Mouse (Mus musculus) kidney, adult 10 weeks (tissue): ENCODE measurements around the gene Lysmd1. TPM values are rescaled to one million over a fixed set of nuclear protein-coding genes. Genes with fewer than 3 reads are reported as not detected.

Experiments
- polyA plus RNA-seq: library from polyadenylated mRNA; stranded (reverse); fragments of 350-450 nt; fragmentation: Illumina TruSeq; extraction: RNeasy Lipid Tissue Mini Kit (QIAGEN cat#74804); gene quantifications from one replicate; pipeline ENCODE4 v1.2.3, GENCODE M21; 2014; ENCODE audit warnings: low read depth, low replicate concordance

Gene Lysmd1
- polyA plus RNA-seq: 2.8 TPM

GRCm38 (mm10) chr3:95133680-95134101 is at the start of gene Lysmd1, which contains the start of gene Scnm1:
Lysmd1 (plus strand) TSS chr3:95134088.
Scnm1 (minus strand) TSS chr3:95134011.

DNA sequence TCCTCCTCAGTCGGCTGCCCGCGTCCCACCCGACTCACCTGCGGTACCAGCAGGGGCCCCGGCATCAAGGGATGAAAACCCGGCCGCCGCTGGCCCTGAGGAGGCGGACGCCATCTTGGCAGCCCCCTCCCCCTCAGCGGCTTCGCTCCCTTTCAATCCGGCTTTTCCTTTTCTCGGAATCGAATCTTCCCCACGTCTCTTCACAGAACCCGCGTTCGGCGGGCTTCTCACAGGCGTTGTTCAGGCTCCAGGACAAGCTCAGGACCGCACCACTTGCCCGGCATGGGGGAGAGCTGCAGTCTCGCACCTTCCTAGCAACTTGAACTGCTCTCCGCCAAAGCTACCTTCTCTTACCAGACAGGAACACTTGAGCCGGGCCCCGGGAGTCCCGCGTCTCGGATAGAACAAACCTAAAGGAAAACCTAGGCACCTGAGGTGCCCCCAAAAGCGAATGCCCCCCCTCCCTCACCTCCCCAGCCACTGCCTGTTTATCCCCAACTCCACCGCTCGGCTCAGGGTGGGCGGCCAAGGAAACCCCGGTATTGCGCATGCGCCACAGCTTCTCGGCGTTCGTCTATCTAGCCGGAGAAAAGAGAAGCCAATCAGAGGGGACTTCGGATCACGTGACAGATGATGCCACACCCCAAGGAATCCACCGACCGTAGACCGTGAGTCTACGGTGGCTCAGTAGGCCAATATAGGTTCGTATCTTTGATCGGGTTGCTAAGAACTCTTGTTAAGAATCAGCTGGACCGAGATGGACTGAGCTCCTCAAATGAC is 27.4 kb upstream of the Lysmd1 start, which contains the start of gene Pip5k1a:
Pip5k1a (minus strand) TSS at position 593 of the 780 bp plus-strand sequence.

GRCm38 (mm10) chr3:95110911-95111726 is 22.8 kb upstream of the Lysmd1 start, which contains the start of gene Vps72:
Vps72 (plus strand) TSS chr3:95111022.

GRCm38 (mm10) chr3:95124246-95124645 is 9.6 kb upstream of the Lysmd1 start, which contains the start of gene Tmod4:
Tmod4 (plus strand) TSS chr3:95124476.

GRCm38 (mm10) chr3:95141952-95142616 is 8.2 kb downstream of the Lysmd1 start, which contains the start of gene Tnfaip8l2:
Tnfaip8l2 (minus strand) TSS chr3:95142360.

DNA sequence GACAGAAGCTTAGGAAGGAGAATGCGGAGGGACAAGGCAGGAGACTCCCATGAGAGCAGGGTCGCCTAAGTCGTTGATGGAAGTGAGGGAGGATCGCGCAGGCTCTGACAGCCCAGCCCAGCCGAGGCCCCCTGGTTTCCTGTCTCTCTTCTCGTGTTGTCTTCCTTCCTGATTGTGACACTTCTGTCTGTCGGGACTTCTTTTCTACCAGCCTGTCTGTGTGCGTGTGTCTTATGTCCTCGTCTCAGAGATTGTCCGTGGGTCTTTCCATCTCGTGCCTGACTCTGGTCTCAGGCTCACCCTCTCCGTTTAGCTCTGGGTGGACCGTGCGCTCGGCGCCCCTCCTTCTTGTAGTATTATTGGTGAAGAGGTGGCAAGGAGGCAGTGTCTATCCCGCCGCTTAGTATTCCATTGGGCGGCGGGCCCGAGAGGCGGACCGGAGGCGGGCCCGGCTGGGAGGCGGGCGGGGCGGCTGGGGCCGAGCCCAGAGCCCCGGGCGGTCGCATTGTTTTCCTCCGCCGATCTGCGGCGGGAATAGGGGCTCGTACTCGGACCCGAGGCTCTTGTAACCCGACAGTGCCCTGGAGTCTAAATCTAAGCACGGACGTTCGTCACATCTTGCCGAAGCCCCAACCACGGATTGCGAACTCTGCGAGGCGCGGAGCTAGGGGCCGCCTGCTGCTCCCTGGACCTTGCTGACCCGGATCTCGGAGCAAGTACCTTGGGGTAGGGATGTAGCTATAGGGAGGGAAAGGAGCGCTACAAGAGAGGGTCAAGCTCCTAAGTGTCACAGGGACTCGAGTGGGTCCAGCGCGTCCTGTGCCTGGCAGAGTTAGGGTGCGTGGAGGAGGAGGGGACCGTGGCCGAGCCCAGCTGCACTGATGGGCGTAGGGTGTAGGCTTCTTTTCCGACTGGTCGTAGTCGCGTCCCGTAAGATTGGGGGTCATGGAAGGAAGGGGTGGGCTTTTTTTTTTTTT is 26.4 kb downstream of the Lysmd1 start, which contains the start of gene Sema6c:
Sema6c (plus strand) TSS at position 471 of the 977 bp plus-strand sequence.

Other genes starting within 250 kb of the Lysmd1 start
- 60.7 TPM for gene Psmb4, start 247.1 kb upstream of the Lysmd1 start, polyA plus RNA-seq
- gene Selenbp1, start 201.0 kb upstream of the Lysmd1 start, polyA plus RNA-seq: 26.1 TPM
- gene Rfx5, start 180.0 kb upstream of the Lysmd1 start, polyA plus RNA-seq: 11.1 TPM
- gene Pi4kb, start 159.4 kb upstream of the Lysmd1 start, polyA plus RNA-seq: 15.3 TPM
- gene Zfp687, start 118.6 kb upstream of the Lysmd1 start, polyA plus RNA-seq: 4.6 TPM
- 10.2 TPM for gene Psmd4, start 91.5 kb upstream of the Lysmd1 start, polyA plus RNA-seq
- gene Pip5k1a, start 27.2 kb upstream of the Lysmd1 start, polyA plus RNA-seq: 10.8 TPM
- 6.6 TPM for gene Vps72, start 23.1 kb upstream of the Lysmd1 start, polyA plus RNA-seq
- gene Tmod4, start 9.6 kb upstream of the Lysmd1 start, polyA plus RNA-seq: not detected
- gene Scnm1, start 77 bp upstream of the Lysmd1 start, polyA plus RNA-seq: 15.0 TPM
- gene Tnfaip8l2, start 8.3 kb downstream of the Lysmd1 start, polyA plus RNA-seq: not detected
- gene Sema6c, start 26.4 kb downstream of the Lysmd1 start, polyA plus RNA-seq: 0.28 TPM
- gene Gabpb2, start 83.8 kb downstream of the Lysmd1 start, polyA plus RNA-seq: 22.5 TPM
- 17.8 TPM for gene Cdc42se1, start 94.6 kb downstream of the Lysmd1 start, polyA plus RNA-seq
- 28.7 TPM for gene Mllt11, start 98.1 kb downstream of the Lysmd1 start, polyA plus RNA-seq
- gene Gm128, start 107.5 kb downstream of the Lysmd1 start, polyA plus RNA-seq: 0.73 TPM
- gene Bnipl, start 117.1 kb downstream of the Lysmd1 start, polyA plus RNA-seq: not detected
- 128 TPM for gene Mindy1, start 147.3 kb downstream of the Lysmd1 start, polyA plus RNA-seq
- gene Prune1, start 148.0 kb downstream of the Lysmd1 start, polyA plus RNA-seq: 11.0 TPM
- 1.9 TPM for gene Anxa9, start 173.1 kb downstream of the Lysmd1 start, polyA plus RNA-seq
- gene Cers2, start 180.7 kb downstream of the Lysmd1 start, polyA plus RNA-seq: 217 TPM
- 13.2 TPM for gene Setdb1, start 223.1 kb downstream of the Lysmd1 start, polyA plus RNA-seq